Mouse (Mus musculus): Measurements from ENCODE around the gene Kank1. TPM values are rescaled to one million over a fixed set of nuclear protein-coding genes. Genes with fewer than 3 reads are reported as not detected.

The Kank1 gene
- polyA plus RNA-seq, 1 experiment from 2014 or later: 18.5 TPM

DNA sequence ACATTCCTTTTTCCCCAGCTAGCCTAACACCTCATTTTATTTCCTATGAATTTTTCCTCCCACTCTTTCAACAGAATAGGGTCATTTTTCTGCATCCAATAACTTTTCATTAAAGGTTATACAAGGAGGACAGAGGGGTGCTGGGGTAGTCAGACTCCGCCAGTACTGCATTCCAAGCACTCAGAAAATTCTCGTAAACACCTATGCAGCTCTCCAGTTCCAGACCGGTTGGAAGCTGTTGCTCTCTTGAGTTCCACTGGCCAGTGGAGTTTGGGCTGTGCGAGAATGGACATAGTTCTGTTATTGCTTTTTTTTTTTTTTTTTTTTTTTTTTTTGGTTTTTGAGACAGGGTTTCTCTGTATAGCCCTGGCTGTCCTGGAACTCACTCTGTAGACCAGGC lies 167.4 kb downstream of the Kank1 start:
- WGBS: 55% methylated on average over 4 of the region's 4 CpGs
- TF ChIP-seq CTCF (IDR thresholded peaks at IDR 0.05; ENCODE audit: low read depth): no peak
- Histone ChIP-seq H3K4me2 (no peak overlapping the region), H3K9me3 (ENCODE audit: low read depth, low read length) (no peaks in the 10 kb centered on the region), H3K4me3 (ENCODE audit: low read depth, low read length) (no peak overlapping the region), H3K27ac (ENCODE audit: low read depth) (no peak overlapping the region), H3K4me1 (ENCODE audit: insufficient read depth) (peaks cover 26% of the 10 kb centered on the region), H3K36me3 (ENCODE audit: insufficient read depth) (peaks cover 1% of the 10 kb centered on the region; the same call in 1 of the 2 replicates), H3K27me3 (ENCODE audit: insufficient read depth, low read length) (no peaks in the 10 kb centered on the region), H3K9ac (no peak overlapping the region)
- no peak for DNase-seq
- no peak for ATAC-seq (ENCODE audit: insufficient read depth)

DNA sequence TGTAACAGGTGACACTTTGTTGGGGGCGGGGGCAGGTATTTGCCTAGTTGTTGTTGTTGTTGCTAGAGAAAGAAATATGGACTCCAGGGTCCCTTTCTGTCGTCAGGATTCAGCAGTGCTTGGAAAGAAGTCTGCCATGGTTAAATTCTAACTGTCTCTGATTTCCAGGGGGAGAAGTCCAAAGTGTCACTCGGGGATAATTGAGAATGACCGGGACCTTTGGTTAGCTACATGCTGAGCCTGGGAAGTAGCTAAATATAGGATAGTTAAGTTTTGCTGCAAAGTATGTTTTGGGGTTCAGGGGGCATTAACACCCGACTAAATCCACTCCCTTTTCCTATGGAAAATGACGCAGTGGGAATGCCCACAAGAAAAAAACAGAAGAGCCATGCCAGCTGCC lies 169.2 kb downstream of the Kank1 start:
- peak overlapping the region; percentile 95 for H3K27ac ChIP-seq (ENCODE audit: low read depth)
- no peak for DNase-seq
- peak overlapping the region; percentile 46; the same call in 1 of the 2 replicates for H3K4me3 ChIP-seq (ENCODE audit: low read depth, low read length)
- peaks cover 19% of the 10 kb centered on the region for H3K36me3 ChIP-seq (ENCODE audit: insufficient read depth)
- H3K4me1 ChIP-seq (ENCODE audit: insufficient read depth): peaks cover 13% of the 10 kb centered on the region
- H3K9ac ChIP-seq: no peak overlapping the region; the same call in 1 of the 2 replicates
- ATAC-seq (ENCODE audit: insufficient read depth): no peak
- H3K9me3 ChIP-seq (ENCODE audit: low read depth, low read length): no peaks in the 10 kb centered on the region
- 35% methylated on average over 6 of the region's 6 CpGs for WGBS
- no peak for TF ChIP-seq CTCF (IDR thresholded peaks at IDR 0.05; ENCODE audit: low read depth)
- peak overlapping the region; percentile 82 for H3K4me2 ChIP-seq
- H3K27me3 ChIP-seq (ENCODE audit: insufficient read depth, low read length): no peaks in the 10 kb centered on the region

DNA sequence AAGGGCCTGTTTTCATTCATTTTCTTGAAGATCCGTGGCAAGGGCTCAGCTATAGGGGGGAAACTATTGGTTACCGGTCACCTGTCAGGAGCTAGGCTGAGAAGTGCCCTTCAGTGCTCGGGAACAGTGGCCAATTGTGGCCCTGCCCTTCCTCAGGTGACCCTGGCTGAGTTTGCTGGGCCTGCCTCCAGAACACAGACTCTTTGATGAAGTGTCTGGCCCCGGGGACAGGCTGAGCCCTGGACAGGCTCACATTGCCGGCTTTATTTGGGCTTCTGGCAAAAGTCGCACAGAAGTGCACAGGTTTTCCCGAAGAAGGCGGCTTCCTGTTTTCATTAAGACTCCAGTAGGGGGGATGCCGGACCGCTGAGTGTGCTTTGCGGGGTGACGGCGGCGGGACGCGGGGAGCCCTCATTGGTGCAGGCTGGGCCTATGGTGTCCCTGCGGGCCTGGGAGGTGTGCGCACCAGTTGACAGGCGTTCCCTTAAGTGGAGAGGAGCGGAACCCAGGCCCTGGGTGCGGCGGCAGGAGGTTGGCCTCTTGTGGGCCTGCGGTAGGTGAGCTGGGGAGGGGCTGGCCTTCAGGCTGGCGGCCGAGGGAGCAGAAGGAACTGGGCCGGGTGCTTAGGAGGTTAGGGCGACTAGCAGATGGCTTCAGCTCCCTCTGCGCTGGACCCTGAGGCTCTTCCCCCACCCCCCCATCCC lies 169.9 kb downstream of the Kank1 start:
- WGBS: 2% methylated on average over 28 of the region's 28 CpGs

DNA sequence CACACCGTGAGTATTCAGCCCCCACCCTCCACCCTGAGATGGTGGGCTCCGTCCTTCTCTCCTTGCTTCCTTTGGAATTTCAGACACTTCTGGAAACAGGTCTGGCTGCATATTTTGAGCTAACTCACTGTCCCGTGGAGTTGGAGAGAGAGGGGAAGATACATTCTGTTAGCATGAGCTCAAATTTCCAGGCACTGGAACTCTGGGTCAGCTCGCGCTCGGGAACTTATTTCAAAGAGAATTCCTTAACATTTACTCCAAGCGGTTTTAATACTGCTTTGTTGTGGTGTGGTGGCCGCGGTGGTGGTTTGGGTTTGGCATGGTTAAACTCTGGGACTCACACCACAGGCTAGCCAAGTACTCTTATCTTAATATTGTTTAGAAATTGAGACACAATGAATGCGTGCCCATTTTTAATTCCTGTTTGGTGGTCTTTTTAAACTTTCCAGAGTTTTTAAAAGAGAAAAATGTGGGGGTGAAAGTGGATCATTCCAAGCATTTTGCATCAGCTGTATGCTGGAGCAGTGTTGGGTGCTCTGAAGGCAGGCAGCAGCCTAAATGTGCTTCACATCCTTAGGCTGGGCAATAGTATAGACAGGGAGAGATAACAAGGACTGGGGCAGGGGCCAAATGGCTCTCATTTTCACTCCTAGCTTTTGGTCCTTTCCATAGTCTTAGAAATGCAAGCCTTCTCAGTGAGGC lies 170.6 kb downstream of the Kank1 start:
- Histone ChIP-seq H3K4me2 (peak overlapping the region; percentile 82), H3K4me1 (ENCODE audit: insufficient read depth) (peaks cover 20% of the 10 kb centered on the region), H3K27me3 (ENCODE audit: insufficient read depth, low read length) (no peaks in the 10 kb centered on the region), H3K9ac (peak overlapping the region; percentile 58), H3K4me3 (ENCODE audit: low read depth, low read length) (peak overlapping the region; percentile 46), H3K9me3 (ENCODE audit: low read depth, low read length) (no peaks in the 10 kb centered on the region), H3K27ac (ENCODE audit: low read depth) (peak overlapping the region; percentile 95), H3K36me3 (ENCODE audit: insufficient read depth) (peaks cover 28% of the 10 kb centered on the region)
- peak; percentile 82 for DNase-seq
- no peak for TF ChIP-seq CTCF (IDR thresholded peaks at IDR 0.05; ENCODE audit: low read depth)
- peak; percentile 49 for ATAC-seq (ENCODE audit: insufficient read depth)
- 3% methylated on average over 10 of the region's 10 CpGs for WGBS

More for the DNA sequence above, 169.9 kb downstream of the Kank1 start:
- H3K9me3 ChIP-seq (ENCODE audit: low read depth, low read length): no peaks in the 10 kb centered on the region
- peak overlapping the region; percentile 46 for H3K4me3 ChIP-seq (ENCODE audit: low read depth, low read length)
- ATAC-seq (ENCODE audit: insufficient read depth) (peak; percentile 89), DNase-seq (peak; percentile 78)
- peaks cover 26% of the 10 kb centered on the region for H3K36me3 ChIP-seq (ENCODE audit: insufficient read depth)
- H3K27me3 ChIP-seq (ENCODE audit: insufficient read depth, low read length): no peaks in the 10 kb centered on the region
- H3K4me1 ChIP-seq (ENCODE audit: insufficient read depth): peaks cover 15% of the 10 kb centered on the region
- H3K4me2 ChIP-seq: peak overlapping the region; percentile 82
- peak overlapping the region; percentile 58 for H3K9ac ChIP-seq
- peak overlapping the region; percentile 95 for H3K27ac ChIP-seq (ENCODE audit: low read depth)
- 0 out of 2 replicates have a peak, but pooled peaks have one; percentile 17 for TF ChIP-seq CTCF (IDR thresholded peaks at IDR 0.05; ENCODE audit: low read depth)

DNA sequence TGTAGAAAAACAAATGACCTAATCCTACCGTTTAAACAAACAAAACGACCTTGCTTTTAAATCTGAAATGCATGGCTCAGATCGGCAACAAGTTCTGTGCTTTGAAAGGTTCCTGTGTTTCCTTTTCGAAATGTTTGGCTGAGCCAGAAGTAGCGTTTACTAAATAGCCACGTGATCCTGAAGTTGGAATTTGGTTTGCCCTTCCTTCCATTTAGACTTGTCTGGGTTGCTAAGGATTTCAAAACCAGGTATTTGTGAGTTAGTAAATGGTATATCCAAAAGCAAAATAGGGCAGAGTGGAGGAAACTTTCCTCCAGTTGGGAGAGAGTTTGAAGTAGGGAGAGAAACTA lies 171.1 kb downstream of the Kank1 start:
- Histone ChIP-seq H3K4me2 (peak overlapping the region; percentile 82), H3K4me3 (ENCODE audit: low read depth, low read length) (peak overlapping the region; percentile 46), H3K4me1 (ENCODE audit: insufficient read depth) (peaks cover 20% of the 10 kb centered on the region), H3K27me3 (ENCODE audit: insufficient read depth, low read length) (no peaks in the 10 kb centered on the region), H3K9ac (peak overlapping the region; percentile 58; the same call in 1 of the 2 replicates), H3K27ac (ENCODE audit: low read depth) (peak overlapping the region; percentile 95), H3K9me3 (ENCODE audit: low read depth, low read length) (no peaks in the 10 kb centered on the region), H3K36me3 (ENCODE audit: insufficient read depth) (peaks cover 28% of the 10 kb centered on the region)
- ATAC-seq (ENCODE audit: insufficient read depth) (no peak), DNase-seq (peak; percentile 58)
- under 1% methylated on average over 6 of the region's 6 CpGs for WGBS
- no peak for TF ChIP-seq CTCF (IDR thresholded peaks at IDR 0.05; ENCODE audit: low read depth)

DNA sequence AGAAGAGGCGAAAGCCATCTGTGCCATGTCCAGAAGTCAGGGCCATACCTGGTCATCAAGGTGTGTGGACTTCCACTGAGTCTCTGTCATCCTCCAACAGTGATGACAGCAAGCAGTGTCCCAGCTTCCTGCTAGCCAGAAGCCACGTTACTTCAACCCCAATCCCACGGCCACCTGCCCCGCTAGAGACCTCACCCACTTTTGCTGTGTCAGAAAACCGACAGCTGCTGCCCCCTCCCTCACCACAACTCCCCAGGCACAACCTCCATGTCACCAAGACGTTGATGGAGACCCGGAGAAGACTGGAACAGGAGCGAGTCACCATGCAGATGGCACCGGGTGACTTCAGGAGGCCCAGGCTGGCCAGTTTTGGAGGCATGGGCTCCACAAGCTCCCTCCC lies 172.5 kb downstream of the Kank1 start:
- no peak for TF ChIP-seq CTCF (IDR thresholded peaks at IDR 0.05; ENCODE audit: low read depth)
- ATAC-seq (ENCODE audit: insufficient read depth): no peak
- WGBS: 96% methylated on average over 9 of the region's 9 CpGs
- Histone ChIP-seq H3K4me3 (ENCODE audit: low read depth, low read length) (no peak overlapping the region), H3K4me2 (no peak overlapping the region), H3K9ac (no peak overlapping the region), H3K9me3 (ENCODE audit: low read depth, low read length) (no peaks in the 10 kb centered on the region), H3K27ac (ENCODE audit: low read depth) (no peak overlapping the region), H3K27me3 (ENCODE audit: insufficient read depth, low read length) (no peaks in the 10 kb centered on the region), H3K4me1 (ENCODE audit: insufficient read depth) (peaks cover 23% of the 10 kb centered on the region), H3K36me3 (ENCODE audit: insufficient read depth) (peaks cover 28% of the 10 kb centered on the region)
- no peak for DNase-seq

DNA sequence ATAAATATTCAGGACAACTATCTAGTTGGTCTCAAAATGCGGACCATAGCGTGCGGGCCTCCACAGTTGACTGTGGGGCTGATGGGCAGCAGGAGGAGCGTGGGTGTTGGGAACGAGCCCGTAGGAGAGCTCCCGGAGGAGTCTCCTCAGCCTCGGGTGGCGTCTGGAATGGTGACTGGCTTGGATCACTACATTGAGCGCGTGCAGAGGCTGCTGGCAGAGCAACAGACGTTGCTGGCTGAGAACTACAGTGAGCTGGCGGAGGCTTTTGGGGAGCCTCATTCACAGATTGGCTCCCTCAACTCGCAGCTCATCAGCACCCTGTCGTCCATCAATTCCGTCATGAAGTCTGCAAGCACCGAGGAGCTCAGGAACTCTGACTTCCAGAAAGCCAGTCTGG lies 174.6 kb downstream of the Kank1 start:
- Histone ChIP-seq H3K9me3 (ENCODE audit: low read depth, low read length) (no peaks in the 10 kb centered on the region), H3K4me2 (peak overlapping the region; percentile 38; the same call in 1 of the 2 replicates), H3K9ac (no peak overlapping the region), H3K4me1 (ENCODE audit: insufficient read depth) (peaks cover 25% of the 10 kb centered on the region), H3K4me3 (ENCODE audit: low read depth, low read length) (no peak overlapping the region), H3K27ac (ENCODE audit: low read depth) (no peak overlapping the region; the same call in 1 of the 2 replicates), H3K36me3 (ENCODE audit: insufficient read depth) (peaks cover 28% of the 10 kb centered on the region), H3K27me3 (ENCODE audit: insufficient read depth, low read length) (no peaks in the 10 kb centered on the region)
- no peak for TF ChIP-seq CTCF (IDR thresholded peaks at IDR 0.05; ENCODE audit: low read depth)
- 48% methylated on average over 17 of the region's 17 CpGs for WGBS
- DNase-seq (peak; percentile 83), ATAC-seq (ENCODE audit: insufficient read depth) (peak; percentile 39)

All from lung, embryonic 14.5 days (tissue).